Mouse (Mus musculus) CH12.LX (cell line): Measurements from ENCODE around the gene Cacna2d2. TPM values are rescaled to one million over a fixed set of nuclear protein-coding genes. Genes with fewer than 3 reads are reported as not detected.

Experiments used
- DNase-seq: peaks from one replicate; pipeline ENCODE4 v3.0.0-alpha.2; 2013; ENCODE audit errors: extremely low read depth
- H3K27ac ChIP-seq: 2 replicates; pipeline ENCODE4 v1.5.1; 2012; ENCODE audit warnings: low read depth, mild to moderate bottlenecking, control low read depth, moderate library complexity; ENCODE audit not compliant: insufficient read depth
- H3K27me3 ChIP-seq: replicated peaks from 2 replicates; pipeline ENCODE3; 2012; ENCODE audit warnings: inconsistent platforms
- H3K36me3 ChIP-seq, 2 experiments: replicated peaks in 1 of 2; 2 replicates each; pipeline versions ENCODE3 to v1.6.1; 2012; ENCODE audit warnings: inconsistent platforms in 1 of 2, low read length in 1 of 2, mild to moderate bottlenecking in 1 of 2, mixed read lengths in 1 of 2, moderate library complexity in 1 of 2; ENCODE audit not compliant: control insufficient read depth in 1 of 2, insufficient read depth in 1 of 2
- H3K4me1 ChIP-seq, 2 experiments: 2 replicates each; pipeline ENCODE4 v1.6.1; 2012; ENCODE audit warnings: inconsistent platforms in 1 of 2, moderate library complexity in 1 of 2; ENCODE audit not compliant: insufficient read depth in 2 of 2, control insufficient read depth in 1 of 2
- H3K4me2 ChIP-seq: 2 replicates; pipeline ENCODE4 v1.6.1; 2012; ENCODE audit warnings: low read depth, mild to moderate bottlenecking, control low read depth; ENCODE audit not compliant: poor library complexity, insufficient read depth, severe bottlenecking
- H3K4me3 ChIP-seq, 3 experiments: fragments of 150-350 bp in 1 of 3; sonication (generic) in 1 of 3; replicated peaks in 1 of 3; 2 replicates each; pipeline versions ENCODE3 to v1.5.1; 2011 to 2012; ENCODE audit warnings: low read depth in 2 of 3, low read length in 2 of 3, mild to moderate bottlenecking in 2 of 3, moderate library complexity in 2 of 3, control low read depth in 1 of 3, improper control_type of control experiment in 1 of 3, inconsistent platforms in 1 of 3, mixed read lengths in 1 of 3; ENCODE audit not compliant: poor library complexity in 1 of 3
- H3K79me2 ChIP-seq: replicated peaks from 2 replicates; pipeline ENCODE4 v1.6.1; 2012; ENCODE audit warnings: mild to moderate bottlenecking, moderate library complexity; ENCODE audit not compliant: control insufficient read depth, poor library complexity, insufficient read depth, severe bottlenecking; ENCODE audit errors: extremely low read depth
- H3K9ac ChIP-seq: 2 replicates; pipeline ENCODE4 v1.6.1; 2012; ENCODE audit warnings: low read depth, mild to moderate bottlenecking, control low read depth, moderate library complexity; ENCODE audit not compliant: insufficient read depth
- H3K9me3 ChIP-seq: replicated peaks from 2 replicates; pipeline ENCODE3; 2012; ENCODE audit warnings: low read length, inconsistent platforms, mixed read lengths
- CHD1 ChIP-seq: IDR thresholded peaks from 2 replicates; pipeline ENCODE4 v1.6.1; 2012; ENCODE audit warnings: low read depth, low read length, improper control_type of control experiment, inconsistent platforms
- CHD2 ChIP-seq: IDR thresholded peaks from 2 replicates; pipeline ENCODE4 v1.6.1; 2011; ENCODE audit warnings: low read length, improper control_type of control experiment
- CTCF ChIP-seq, 2 experiments: IDR thresholded peaks in 1 of 2; conservative IDR thresholded peaks in 1 of 2; 2 replicates each; pipeline ENCODE4 v1.5.1; 2011 to 2012; ENCODE audit warnings: low read depth in 2 of 2, low read length in 2 of 2, improper control_type of control experiment in 1 of 2, inconsistent platforms in 1 of 2, mild to moderate bottlenecking in 1 of 2, moderate library complexity in 1 of 2
- E2F4 ChIP-seq: IDR thresholded peaks from 2 replicates; pipeline ENCODE4 v1.6.1; 2011; ENCODE audit warnings: low read depth, low read length, improper control_type of control experiment; ENCODE audit not compliant: insufficient replicate concordance
- ETS1 ChIP-seq: conservative IDR thresholded peaks from 2 replicates; pipeline ENCODE4 v1.6.1; 2012; ENCODE audit warnings: low read depth, mild to moderate bottlenecking, inconsistent platforms, low read length, improper control_type of control experiment, moderate library complexity
- JUN ChIP-seq: IDR thresholded peaks from 2 replicates; pipeline ENCODE4 v1.6.1; 2011; ENCODE audit warnings: low read depth, mild to moderate bottlenecking, low read length, improper control_type of control experiment, moderate library complexity; ENCODE audit not compliant: insufficient read depth
- KAT2A ChIP-seq: IDR thresholded peaks from 2 replicates; pipeline ENCODE4 v1.6.1; 2012; ENCODE audit warnings: low read length, improper control_type of control experiment, inconsistent platforms; ENCODE audit not compliant: insufficient replicate concordance
- MAX ChIP-seq: IDR thresholded peaks from 2 replicates; pipeline ENCODE4 v1.6.1; 2011; ENCODE audit warnings: low read length, improper control_type of control experiment
- MEF2A ChIP-seq: IDR thresholded peaks from 2 replicates; pipeline ENCODE4 v1.6.1; 2014; ENCODE audit warnings: low read depth, mild to moderate bottlenecking, inconsistent platforms, low read length, improper control_type of control experiment, borderline replicate concordance
- MYC ChIP-seq: IDR thresholded peaks from 2 replicates; pipeline ENCODE4 v1.6.1; 2011; ENCODE audit warnings: low read depth, mild to moderate bottlenecking, improper control_type of control experiment, low read length
- NRF1 ChIP-seq: IDR thresholded peaks from 2 replicates; pipeline ENCODE4 v1.6.1; 2014; ENCODE audit warnings: low read depth, mild to moderate bottlenecking, inconsistent platforms, low read length, improper control_type of control experiment, moderate library complexity
- POLR2A ChIP-seq: IDR thresholded peaks from 2 replicates; pipeline ENCODE4 v1.6.1; 2011; ENCODE audit warnings: low read depth, mild to moderate bottlenecking, improper control_type of control experiment, low read length
- RCOR1 ChIP-seq: conservative IDR thresholded peaks from 2 replicates; pipeline ENCODE4 v1.6.1; 2012; ENCODE audit warnings: low read depth, mild to moderate bottlenecking, inconsistent platforms, low read length, improper control_type of control experiment
- SIN3A ChIP-seq: IDR thresholded peaks from 2 replicates; pipeline ENCODE4 v1.6.1; 2012; ENCODE audit warnings: low read length, improper control_type of control experiment, inconsistent platforms
- USF1 ChIP-seq: IDR thresholded peaks from 2 replicates; pipeline ENCODE4 v1.6.1; 2014; ENCODE audit warnings: low read depth, mild to moderate bottlenecking, inconsistent platforms, low read length, improper control_type of control experiment
- USF2 ChIP-seq: conservative IDR thresholded peaks from 2 replicates; pipeline ENCODE4 v1.6.1; 2011; ENCODE audit warnings: low read depth, low read length, improper control_type of control experiment
- ZNF384 ChIP-seq: IDR thresholded peaks from 2 replicates; pipeline ENCODE4 v1.6.1; 2012; ENCODE audit warnings: low read depth, low read length, improper control_type of control experiment, inconsistent platforms
- dilution Hi-C: fragments of 300-500 bp; cut with MboI; formaldehyde crosslinking; loops from 2 replicates; pipeline ENCODE4 v1.14.3; 2020; ENCODE audit warnings: low sequenced_read_pairs; ENCODE audit not compliant: extremely low pct_unique_long_range_greater_than_20kb, extremely low pct_ligation_motif_present
- in situ Hi-C: fragments of 300-500 bp; cut with MboI; formaldehyde crosslinking; loops from 3 replicates; pipeline ENCODE4 v1.14.3; 2019; ENCODE audit warnings: low sequenced_read_pairs, low pct_ligation_motif_present, low pct_unique_long_range_greater_than_20kb, mixed read lengths
- polyA plus RNA-seq: library from polyadenylated mRNA; unstranded; fragments of >175 nt; gene quantifications from 2 replicates; pipeline ENCODE4 v1.2.1, GENCODE M21; 2012; ENCODE audit warnings: low read depth; ENCODE audit not compliant: insufficient read length
- total RNA-seq, 2 experiments: library from RNA; depleted of rRNA; stranded (reverse); fragments of 300-350 nt in 1 of 2; fragments of >200 nt in 1 of 2; gene quantifications; 2 replicates each; pipeline ENCODE4 v1.2.3; 2012 to 2014

The Cacna2d2 gene
- total and polyA plus RNA-seq, 3 experiments: 0.04 TPM; not detected in 2

- dilution Hi-C loops: no loop called here
- Histone ChIP-seq H3K27ac (no peak overlapping the region), H3K4me3 (no peak overlapping the region), H3K9ac (no peak overlapping the region), H3K36me3 (peaks cover 26 to 52% of the 10 kb centered on the region in 2 experiments), H3K4me1 (peaks cover 15 to 36% of the 10 kb centered on the region in 2 experiments), H3K79me2 (no peaks in the 10 kb centered on the region), H3K27me3 (no peaks in the 10 kb centered on the region), H3K4me2 (no peak overlapping the region), H3K9me3 (no peaks in the 10 kb centered on the region)
- DNase-seq: no peak
- TF ChIP-seq CTCF (conservative IDR thresholded peaks at IDR 0.05 in 1 of 2, IDR thresholded peaks at IDR 0.05 in 1 of 2; ENCODE audit: low read depth in 2 of 2, low read length in 2 of 2) (no peak), NRF1 (no peak), MAX (no peak), RCOR1 (no peak), USF2 (no peak), ZNF384 (no peak)
- in situ Hi-C loops: no loop called here
Observed at GRCm38 (mm10) chr9:107570845-107571244, 171.4 kb downstream of the Cacna2d2 start.

GRCm38 (mm10) chr9:107571534-107572326 is 172.3 kb downstream of the Cacna2d2 start:
- DNase-seq: no peak
- H3K4me2 ChIP-seq: no peak overlapping the region
- H3K79me2 ChIP-seq: no peaks in the 10 kb centered on the region
- no peak overlapping the region for H3K4me3 ChIP-seq
- no peak overlapping the region for H3K9ac ChIP-seq
- no peak for TF ChIP-seq ETS1
- no peak for TF ChIP-seq MEF2A
- TF ChIP-seq E2F4: no peak
- TF ChIP-seq KAT2A: no peak
- no peak for TF ChIP-seq CHD2
- TF ChIP-seq USF1: no peak
- TF ChIP-seq CTCF (conservative IDR thresholded peaks at IDR 0.05 in 1 of 2, IDR thresholded peaks at IDR 0.05 in 1 of 2; ENCODE audit: low read depth in 2 of 2, low read length in 2 of 2): no peak
- no peak for TF ChIP-seq MYC
- TF ChIP-seq MAX: no peak
- TF ChIP-seq ZNF384: no peak
- no peak for TF ChIP-seq CHD1
- no peak for TF ChIP-seq JUN
- TF ChIP-seq POLR2A: no peak
- no peak for TF ChIP-seq SIN3A
- H3K36me3 ChIP-seq: peaks cover 22 to 44% of the 10 kb centered on the region in 2 experiments
- dilution Hi-C loops: no loop called here
- in situ Hi-C loops: no loop called here
- no peaks in the 10 kb centered on the region for H3K9me3 ChIP-seq
- no peak overlapping the region for H3K27ac ChIP-seq
- peaks cover 21 to 35% of the 10 kb centered on the region in 2 experiments for H3K4me1 ChIP-seq
- no peaks in the 10 kb centered on the region for H3K27me3 ChIP-seq
